Mouse (Mus musculus) neural tube, embryonic 15.5 days (tissue): ENCODE results near the gene St8sia6. TPM values are rescaled to one million over a fixed set of nuclear protein-coding genes. Genes with fewer than 3 reads are reported as not detected.

ENCODE experiments used
- ATAC-seq: fragments of 200-750 bp; cut with Nextera tagmentation; 2 replicates; pipeline ENCODE4 v1.8.0; 2017; ENCODE audit warnings: mild to moderate bottlenecking, moderate TSS enrichment, moderate library complexity; ENCODE audit not compliant: low FRiP score
- H3K27ac ChIP-seq: fragments of 300-500 bp; sonication (generic); replicated peaks from 2 replicates; pipeline ENCODE4 v1.5.1; 2015; ENCODE audit warnings: mild to moderate bottlenecking, inconsistent platforms
- H3K27me3 ChIP-seq: fragments of 300-500 bp; sonication (generic); replicated peaks from 2 replicates; pipeline ENCODE4 v1.6.1; 2015; ENCODE audit warnings: inconsistent platforms
- H3K36me3 ChIP-seq: fragments of 300-500 bp; sonication (generic); 2 replicates; pipeline ENCODE4 v1.6.1; 2015; ENCODE audit warnings: inconsistent platforms
- H3K4me1 ChIP-seq: fragments of 300-500 bp; sonication (generic); 2 replicates; pipeline ENCODE4 v1.6.1; 2015; ENCODE audit warnings: inconsistent platforms
- H3K4me2 ChIP-seq: fragments of 300-500 bp; sonication (generic); 2 replicates; pipeline ENCODE4 v1.6.1; 2015; ENCODE audit warnings: inconsistent platforms, mild to moderate bottlenecking, moderate library complexity
- H3K4me3 ChIP-seq: fragments of 300-500 bp; sonication (generic); replicated peaks from 2 replicates; pipeline ENCODE4 v1.5.1; 2015; ENCODE audit warnings: mild to moderate bottlenecking, inconsistent platforms
- H3K9ac ChIP-seq: fragments of 300-500 bp; sonication (generic); replicated peaks from 2 replicates; pipeline ENCODE4 v1.6.1; 2015; ENCODE audit warnings: mild to moderate bottlenecking, inconsistent platforms
- H3K9me3 ChIP-seq: fragments of 300-500 bp; sonication (generic); replicated peaks from 2 replicates; pipeline ENCODE4 v1.6.1; 2016; ENCODE audit warnings: inconsistent platforms
- WGBS: fragments of 180-500 bp; shearing (Covaris S2); methylation state at CpG from one replicate; pipeline ENCODE4 v1.1.7; 2015; ENCODE audit warnings: mixed read lengths; 5-methylcytosine and 5-hydroxymethylcytosine counted together
- polyA plus RNA-seq: library from polyadenylated mRNA; unstranded; fragments of >200 nt; fragmentation: Nextera tagmentation; extraction: Ambion mirVana; gene quantifications from 2 replicates; pipeline ENCODE4 v1.2.1, GENCODE M21; 2015

Gene St8sia6
- polyA plus RNA-seq, 1 experiment from 2014 or later, result 2.3 TPM

- WGBS, result 88% methylated on average over 7 of the region's 7 CpGs
- H3K9ac ChIP-seq, result no peak overlapping the region
- H3K9me3 ChIP-seq, result no peaks in the 10 kb centered on the region
- no peak overlapping the region for H3K27ac ChIP-seq
- no peaks in the 10 kb centered on the region for H3K36me3 ChIP-seq
- H3K4me1 ChIP-seq, result no peaks in the 10 kb centered on the region
- ATAC-seq, result no peak
- H3K27me3 ChIP-seq, result no peaks in the 10 kb centered on the region
- no peak overlapping the region for H3K4me2 ChIP-seq
- H3K4me3 ChIP-seq, result no peak overlapping the region
Observed at GRCm38 (mm10) chr2:13757412-13757811, 36.5 kb downstream of the St8sia6 start.

GRCm38 (mm10) chr2:13755733-13756132 is 38.1 kb downstream of the St8sia6 start:
- no peaks in the 10 kb centered on the region for H3K4me1 ChIP-seq
- no peaks in the 10 kb centered on the region for H3K9me3 ChIP-seq
- H3K27me3 ChIP-seq, result no peaks in the 10 kb centered on the region
- no peaks in the 10 kb centered on the region for H3K36me3 ChIP-seq
- H3K4me2 ChIP-seq, result no peak overlapping the region
- 76% methylated on average over 4 of the region's 4 CpGs for WGBS
- H3K27ac ChIP-seq, result no peak overlapping the region
- no peak overlapping the region for H3K9ac ChIP-seq
- ATAC-seq, result no peak
- no peak overlapping the region for H3K4me3 ChIP-seq

DNA sequence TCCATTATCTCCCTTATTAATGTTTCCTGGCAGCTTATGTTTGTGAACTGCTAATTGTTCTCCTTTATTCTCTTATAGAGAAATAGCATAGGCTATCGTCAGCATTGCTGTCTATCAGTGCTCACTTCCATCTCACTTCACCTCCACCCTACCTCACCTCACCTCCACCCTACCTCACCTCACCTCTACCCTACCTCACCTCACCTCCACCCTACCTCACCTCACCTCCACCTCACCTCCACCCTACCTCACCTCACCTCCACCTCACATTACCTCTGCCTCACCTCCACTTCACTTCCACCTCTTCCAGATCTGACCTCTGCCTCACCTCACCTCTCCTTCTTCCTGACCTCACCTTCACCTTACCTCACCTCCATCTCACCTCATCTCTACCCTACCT is 42.2 kb downstream of the St8sia6 start:
- Histone ChIP-seq H3K4me1 (no peaks in the 10 kb centered on the region), H3K36me3 (no peaks in the 10 kb centered on the region), H3K9ac (no peak overlapping the region), H3K4me3 (no peak overlapping the region), H3K27me3 (no peaks in the 10 kb centered on the region), H3K9me3 (no peaks in the 10 kb centered on the region), H3K4me2 (no peak overlapping the region), H3K27ac (no peak overlapping the region)
- ATAC-seq, result no peak
- 65% methylated on average over 1 of the region's 1 CpGs for WGBS

DNA sequence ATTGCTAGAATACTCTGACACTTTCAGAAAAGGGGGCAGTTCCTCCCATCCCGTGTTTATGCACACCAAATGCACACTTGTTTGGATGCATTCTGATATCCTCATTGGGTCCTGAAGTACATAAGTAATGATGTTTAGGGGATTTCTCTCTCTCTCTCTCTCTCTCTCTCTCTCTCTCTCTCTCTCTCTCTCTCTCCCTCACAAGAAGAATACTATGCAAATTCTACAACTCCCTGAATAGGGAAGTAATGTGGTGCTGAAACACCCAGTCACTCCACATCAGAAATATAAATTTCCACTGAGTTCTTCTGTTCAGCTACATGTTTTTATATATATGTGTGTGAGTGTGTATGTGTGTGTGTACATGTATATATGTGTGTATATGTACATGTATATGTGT is 43.1 kb downstream of the St8sia6 start:
- no peaks in the 10 kb centered on the region for H3K4me1 ChIP-seq
- WGBS, result 73% methylated on average over 1 of the region's 1 CpGs
- H3K27me3 ChIP-seq, result no peaks in the 10 kb centered on the region
- no peak overlapping the region for H3K27ac ChIP-seq
- H3K9me3 ChIP-seq, result no peaks in the 10 kb centered on the region
- H3K36me3 ChIP-seq, result no peaks in the 10 kb centered on the region
- H3K4me3 ChIP-seq, result no peak overlapping the region
- no peak for ATAC-seq
- H3K4me2 ChIP-seq, result no peak overlapping the region
- no peak overlapping the region for H3K9ac ChIP-seq

DNA sequence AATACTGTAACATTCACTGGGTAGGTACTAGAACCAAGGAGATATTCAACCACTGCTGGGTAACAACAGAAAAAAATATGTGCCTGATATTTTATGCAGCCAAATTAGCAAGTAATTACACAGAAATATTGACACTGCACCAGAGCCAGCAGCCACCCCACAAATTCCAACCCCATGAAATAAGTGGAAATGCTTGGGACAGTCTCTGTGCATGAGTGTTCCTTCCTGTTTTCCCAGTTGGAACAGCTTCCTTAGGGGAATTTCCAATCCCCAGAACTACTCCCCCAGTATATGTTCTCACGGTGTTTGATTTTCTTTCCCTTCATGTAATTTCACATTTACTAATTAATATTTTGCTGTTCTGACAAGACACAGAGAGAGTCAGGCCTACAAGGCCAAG is 43.8 kb downstream of the St8sia6 start:
- Histone ChIP-seq H3K4me3 (no peak overlapping the region), H3K9ac (no peak overlapping the region), H3K27ac (no peak overlapping the region), H3K4me1 (no peaks in the 10 kb centered on the region), H3K4me2 (no peak overlapping the region), H3K36me3 (no peaks in the 10 kb centered on the region), H3K9me3 (no peaks in the 10 kb centered on the region), H3K27me3 (no peaks in the 10 kb centered on the region)
- 71% methylated on average over 1 of the region's 1 CpGs for WGBS
- ATAC-seq, result no peak

DNA sequence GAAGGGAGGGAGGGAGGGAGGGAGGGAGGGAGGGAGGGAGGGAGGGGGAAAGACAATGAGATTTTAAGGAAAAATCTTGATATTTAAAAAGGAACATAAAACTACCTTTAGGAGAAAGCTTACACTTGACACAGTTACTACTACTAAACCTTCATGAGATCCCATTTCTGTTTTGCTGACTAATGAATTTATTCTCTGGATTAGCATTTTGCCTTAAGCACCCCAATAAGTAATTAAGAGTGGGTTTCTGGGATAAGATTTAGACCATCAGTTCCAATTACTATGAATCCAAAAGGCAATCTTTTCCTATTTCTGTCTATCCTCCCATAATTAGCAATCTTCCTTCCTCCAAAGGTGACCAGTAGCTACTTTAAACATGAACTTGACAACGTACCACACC is 44.7 kb downstream of the St8sia6 start:
- 67% methylated on average over 1 of the region's 1 CpGs for WGBS
- H3K9me3 ChIP-seq, result no peaks in the 10 kb centered on the region
- H3K4me3 ChIP-seq, result no peak overlapping the region
- H3K36me3 ChIP-seq, result no peaks in the 10 kb centered on the region
- no peak overlapping the region for H3K4me2 ChIP-seq
- H3K9ac ChIP-seq, result no peak overlapping the region
- no peak for ATAC-seq
- no peaks in the 10 kb centered on the region for H3K27me3 ChIP-seq
- H3K27ac ChIP-seq, result no peak overlapping the region
- no peaks in the 10 kb centered on the region for H3K4me1 ChIP-seq

DNA sequence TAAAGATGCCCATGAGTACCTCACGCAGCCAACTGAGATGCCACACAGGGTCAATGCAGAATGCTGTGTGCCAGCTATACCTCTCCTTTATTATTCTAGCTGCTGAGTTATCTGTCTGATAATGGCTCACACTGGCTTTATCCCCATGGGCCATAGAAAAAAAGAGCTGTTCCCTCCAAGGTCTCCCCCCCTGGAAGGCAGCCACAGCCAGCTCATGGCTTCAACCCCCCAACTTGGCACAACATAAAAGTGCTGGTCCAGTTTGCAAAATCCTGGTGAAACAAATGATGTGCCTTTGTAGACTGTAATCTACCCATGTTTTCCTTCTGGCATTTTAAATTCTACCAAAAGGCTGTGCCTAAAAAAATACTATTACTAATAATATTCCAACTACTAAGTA is 46.3 kb downstream of the St8sia6 start:
- no peak overlapping the region for H3K4me3 ChIP-seq
- 95% methylated on average over 1 of the region's 1 CpGs for whole genome bisulfite sequencing
- no peaks in the 10 kb centered on the region for H3K27me3 ChIP-seq
- no peak overlapping the region for H3K9ac ChIP-seq
- no peaks in the 10 kb centered on the region for H3K4me1 ChIP-seq
- no peaks in the 10 kb centered on the region for H3K36me3 ChIP-seq
- H3K27ac ChIP-seq, result no peak overlapping the region
- no peak overlapping the region for H3K4me2 ChIP-seq
- no peaks in the 10 kb centered on the region for H3K9me3 ChIP-seq
- ATAC-seq, result no peak

GRCm38 (mm10) chr2:13746023-13746422 is 47.8 kb downstream of the St8sia6 start:
- Histone ChIP-seq H3K4me1 (no peaks in the 10 kb centered on the region), H3K27ac (no peak overlapping the region), H3K36me3 (no peaks in the 10 kb centered on the region), H3K4me3 (no peak overlapping the region), H3K4me2 (no peak overlapping the region), H3K9ac (no peak overlapping the region), H3K9me3 (no peaks in the 10 kb centered on the region), H3K27me3 (no peaks in the 10 kb centered on the region)
- no peak for ATAC-seq
- 89% methylated on average over 1 of the region's 1 CpGs for WGBS

- Histone ChIP-seq H3K9ac (no peak overlapping the region), H3K27me3 (no peaks in the 10 kb centered on the region), H3K4me1 (no peaks in the 10 kb centered on the region), H3K27ac (no peak overlapping the region), H3K9me3 (no peaks in the 10 kb centered on the region), H3K36me3 (no peaks in the 10 kb centered on the region), H3K4me2 (no peak overlapping the region), H3K4me3 (no peak overlapping the region)
- no peak for ATAC-seq
- 23% methylated on average over 7 of the region's 7 CpGs for WGBS
Observed at GRCm38 (mm10) chr2:13738704-13739103, 55.2 kb downstream of the St8sia6 start.

DNA sequence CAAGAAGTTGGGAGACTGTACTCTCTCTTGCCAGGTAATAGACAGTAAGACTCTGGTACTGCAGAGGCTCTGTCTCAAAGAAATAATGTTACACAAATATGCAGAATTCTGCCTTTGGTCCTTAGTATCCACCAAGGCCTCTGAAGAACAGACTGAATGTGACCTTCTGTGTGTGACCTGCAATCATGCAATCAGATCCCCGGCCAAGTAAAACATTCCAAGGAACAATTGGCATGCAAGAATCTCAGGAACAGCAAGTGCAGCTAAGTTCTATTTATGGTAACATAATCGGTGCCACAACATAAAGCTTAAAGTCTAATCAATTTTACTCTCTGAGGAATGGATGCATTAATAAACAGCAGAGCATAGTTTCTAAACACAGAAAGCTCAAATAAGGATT is 66.0 kb downstream of the St8sia6 start:
- H3K9ac ChIP-seq, result no peak overlapping the region
- no peak overlapping the region for H3K4me2 ChIP-seq
- no peaks in the 10 kb centered on the region for H3K4me1 ChIP-seq
- H3K9me3 ChIP-seq, result no peaks in the 10 kb centered on the region
- no peak overlapping the region for H3K27ac ChIP-seq
- H3K36me3 ChIP-seq, result no peaks in the 10 kb centered on the region
- 65% methylated on average over 2 of the region's 2 CpGs for WGBS
- H3K4me3 ChIP-seq, result no peak overlapping the region
- H3K27me3 ChIP-seq, result no peaks in the 10 kb centered on the region
- no peak for ATAC-seq

GRCm38 (mm10) chr2:13725592-13725991 is 68.3 kb downstream of the St8sia6 start:
- H3K9ac ChIP-seq, result no peak overlapping the region
- no peak overlapping the region for H3K27ac ChIP-seq
- WGBS, result 79% methylated on average over 3 of the region's 3 CpGs
- no peak overlapping the region for H3K4me2 ChIP-seq
- H3K4me3 ChIP-seq, result no peak overlapping the region
- no peaks in the 10 kb centered on the region for H3K4me1 ChIP-seq
- no peaks in the 10 kb centered on the region for H3K9me3 ChIP-seq
- H3K27me3 ChIP-seq, result no peaks in the 10 kb centered on the region
- no peak for ATAC-seq
- H3K36me3 ChIP-seq, result no peaks in the 10 kb centered on the region

DNA sequence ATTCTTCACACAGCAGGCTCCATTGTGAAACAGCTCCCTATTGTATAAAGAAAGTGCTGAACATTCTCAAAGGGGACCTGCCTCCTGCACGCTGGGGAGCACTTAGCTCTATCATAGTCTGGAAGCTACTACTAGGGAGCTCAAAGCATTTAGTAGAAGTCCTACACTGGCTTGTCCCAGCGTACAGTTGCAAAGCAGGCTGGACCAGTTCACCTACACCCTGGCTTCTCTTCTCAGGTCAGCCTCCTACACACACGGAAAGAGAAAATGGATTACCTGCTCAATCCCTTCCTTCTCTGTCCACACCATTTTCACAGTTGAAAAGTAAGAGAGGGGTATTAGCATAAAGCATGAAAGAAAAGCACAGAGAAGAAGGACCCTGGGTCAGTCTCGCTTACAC is 71.6 kb downstream of the St8sia6 start:
- Histone ChIP-seq H3K27me3 (no peaks in the 10 kb centered on the region), H3K36me3 (no peaks in the 10 kb centered on the region)
- WGBS, result 64% methylated on average over 4 of the region's 4 CpGs

GRCm38 (mm10) chr2:13718628-13719185 is 75.2 kb downstream of the St8sia6 start:
- WGBS, result 85% methylated on average over 6 of the region's 6 CpGs
- Histone ChIP-seq H3K4me3 (no peak overlapping the region), H3K4me1 (no peaks in the 10 kb centered on the region), H3K27me3 (no peaks in the 10 kb centered on the region), H3K27ac (no peak overlapping the region), H3K36me3 (no peaks in the 10 kb centered on the region), H3K4me2 (no peak overlapping the region), H3K9ac (no peak overlapping the region), H3K9me3 (no peaks in the 10 kb centered on the region)
- no peak for ATAC-seq

More for the DNA sequence above, 71.6 kb downstream of the St8sia6 start:
- Histone ChIP-seq H3K9me3 (no peaks in the 10 kb centered on the region), H3K27ac (no peak overlapping the region), H3K4me1 (no peaks in the 10 kb centered on the region), H3K4me2 (no peak overlapping the region), H3K9ac (no peak overlapping the region), H3K4me3 (no peak overlapping the region)
- ATAC-seq, result no peak
